9 mouse cellular contexts compared by ENCODE assay signal in genomic region chr7:28418096-28418670, GRCm38 (mm10). TPM values are rescaled to one million over a fixed set of nuclear protein-coding genes. Genes with fewer than 3 reads are reported as not detected.
DNase-seq lines count a peak whose midpoint lies in the region; ATAC-seq and TF ChIP-seq lines count a peak whose summit lies in the region.
"Had no signal": no experiment of that assay in that cellular context is flagged by ENCODE, and none has a peak within 500 bp of the region (broad histone marks: within the 10 kb centered on the region; RNA-seq: fewer than 3 reads in every experiment).

No protein-coding gene starts in this region.

- no peak overlapping the region for H3K4me3 ChIP-seq in left cerebral cortex, adult 2 months
- H3K4me3 ChIP-seq: neural tube, embryonic 12.5 days had no signal

- intact Hi-C loops in left cerebral cortex, adult 2 months (cut with DNase I) = no loop called here
- intact Hi-C loops in heart, postnatal 36 days (cut with DNase I) = no loop called here

- peak overlapping the region; percentile 36; the same call in 1 of the 2 replicates for H3K27ac ChIP-seq in left cerebral cortex, adult 2 months
- H3K27ac ChIP-seq: neural tube, embryonic 12.5 days had no signal

- no peak for DNase-seq in left cerebral cortex, adult 2 months (ENCODE audit: extremely low spot score in 1 of 2, low spot score in 2 of 2)
- DNase-seq in left cerebral cortex, adult 11 months (ENCODE audit: low spot score) = no peak
- DNase-seq in adrenal gland, postnatal 36 days = peak; percentile 44 to 61
- peak; percentile 61 to 65 for DNase-seq in heart, postnatal 36 days
- DNase-seq in skeletal muscle tissue, adult 2 months (ENCODE audit: low read depth, low spot score) = peak; percentile 87
- no peak for DNase-seq in cerebellum, postnatal 36 days

- ATAC-seq in erythroid progenitor cell, adult 5-6 weeks (replicated peaks; ENCODE audit: low FRiP score, poor library complexity, severe bottlenecking) = no peak
- ATAC-seq in megakaryocyte, adult 5-6 weeks (ENCODE audit: poor library complexity, severe bottlenecking) = no peak

- no peak for TF ChIP-seq CTCF in left cerebral cortex, adult 2 months (IDR thresholded peaks at IDR 0.05)

RNA-seq across cellular contexts. Expression of gene Gmfg, which starts 19.1 kb away (rescaled TPM):
- total RNA-seq in left cerebral cortex, adult 2 months (2021) = 1 to 10 TPM; 1.3 to 1.6 TPM
- 1 to 10 TPM; 6.7 to 8.1 TPM for total RNA-seq in adrenal gland, postnatal 36 days (2021)
- total RNA-seq in heart, postnatal 36 days (2021) = 1 to 10 TPM; 4.6 to 7.2 TPM
- 79.3 and 117 TPM in 2 replicates for total RNA-seq in erythroid progenitor cell, adult 5-6 weeks (2015; ENCODE audit: low replicate concordance)
- 55.6 and 119 TPM in 2 replicates for total RNA-seq in erythroid progenitor cell, adult 5-6 weeks (2017; ENCODE audit: low replicate concordance)
- total RNA-seq in megakaryocyte, adult 5-6 weeks (2015) = 544 and 552 TPM in 2 replicates
- 837 and 967 TPM in 2 replicates for total RNA-seq in megakaryocyte, adult 5-6 weeks (2017)

RNA-seq across cellular contexts. Expression of gene Paf1, which starts 25.4 kb away (rescaled TPM):
- total RNA-seq in left cerebral cortex, adult 2 months (2021) = 10 to 100 TPM; 65.7 to 66.8 TPM
- 10 to 100 TPM; 67.3 to 77.7 TPM for total RNA-seq in adrenal gland, postnatal 36 days (2021)
- 10 to 100 TPM; 38.8 to 48.0 TPM for total RNA-seq in heart, postnatal 36 days (2021)
- total RNA-seq in erythroid progenitor cell, adult 5-6 weeks (2015; ENCODE audit: low replicate concordance) = 21.4 and 56.6 TPM in 2 replicates
- total RNA-seq in erythroid progenitor cell, adult 5-6 weeks (2017; ENCODE audit: low replicate concordance) = 32.5 and 42.5 TPM in 2 replicates
- total RNA-seq in megakaryocyte, adult 5-6 weeks (2015) = 42.1 and 46.8 TPM in 2 replicates
- 129 and 153 TPM in 2 replicates for total RNA-seq in megakaryocyte, adult 5-6 weeks (2017)

RNA-seq across cellular contexts. Expression of gene Med29, which starts 25.7 kb away (rescaled TPM):
- 10 to 100 TPM; 18.1 to 18.8 TPM for total RNA-seq in left cerebral cortex, adult 2 months (2021)
- total RNA-seq in adrenal gland, postnatal 36 days (2021) = 10 to 100 TPM; 33.6 to 47.4 TPM
- total RNA-seq in heart, postnatal 36 days (2021) = 10 to 100 TPM; 18.2 to 20.1 TPM
- 0.84 and 13.0 TPM in 2 replicates for total RNA-seq in erythroid progenitor cell, adult 5-6 weeks (2015; ENCODE audit: low replicate concordance)
- 2.6 and 4.4 TPM in 2 replicates for total RNA-seq in erythroid progenitor cell, adult 5-6 weeks (2017; ENCODE audit: low replicate concordance)
- total RNA-seq in megakaryocyte, adult 5-6 weeks (2015) = 14.7 and 15.4 TPM in 2 replicates
- total RNA-seq in megakaryocyte, adult 5-6 weeks (2017) = 9.0 and 9.4 TPM in 2 replicates

RNA-seq across cellular contexts. Expression of gene Lrfn1, which starts 33.6 kb away (rescaled TPM):
- 100 to 1,000 TPM in 1 of 2 experiments, 10 to 100 TPM in 1; 96.7 to 105 TPM for total RNA-seq in left cerebral cortex, adult 2 months (2021)
- total RNA-seq in adrenal gland, postnatal 36 days (2021) = 10 to 100 TPM; 15.6 to 17.5 TPM
- total RNA-seq in heart, postnatal 36 days (2021) = under 1 TPM; 0.38 to 0.86 TPM
- total RNA-seq in erythroid progenitor cell, adult 5-6 weeks (2015; ENCODE audit: low replicate concordance) = 0.84 TPM in 1 of 2 replicates, not detected in the other
- not detected in 2 replicates for total RNA-seq in erythroid progenitor cell, adult 5-6 weeks (2017; ENCODE audit: low replicate concordance)
- 1.0 and 1.7 TPM in 2 replicates for total RNA-seq in megakaryocyte, adult 5-6 weeks (2015)
- total RNA-seq in megakaryocyte, adult 5-6 weeks (2017) = 0.66 and 0.98 TPM in 2 replicates

RNA-seq across cellular contexts. Expression of gene Zfp36, which starts 38.1 kb away (rescaled TPM):
- total RNA-seq in left cerebral cortex, adult 2 months (2021) = 1 to 10 TPM; 2.3 to 2.8 TPM
- total RNA-seq in adrenal gland, postnatal 36 days (2021) = 10 to 100 TPM; 19.0 to 26.1 TPM
- total RNA-seq in heart, postnatal 36 days (2021) = 10 to 100 TPM; 14.7 to 29.0 TPM
- total RNA-seq in erythroid progenitor cell, adult 5-6 weeks (2015; ENCODE audit: low replicate concordance) = 39.8 and 50.5 TPM in 2 replicates
- total RNA-seq in erythroid progenitor cell, adult 5-6 weeks (2017; ENCODE audit: low replicate concordance) = 3.9 and 6.4 TPM in 2 replicates
- total RNA-seq in megakaryocyte, adult 5-6 weeks (2015) = 350 and 368 TPM in 2 replicates
- total RNA-seq in megakaryocyte, adult 5-6 weeks (2017) = 118 and 143 TPM in 2 replicates

Comparison
In these comparisons a context has a peak if more than half of its experiments do, and no peak if none do; other contexts are left out.
1. DNase-seq: peak in adrenal gland, postnatal 36 days (2 of 2), heart, postnatal 36 days (2 of 2) and skeletal muscle tissue, adult 2 months (single experiment); none in left cerebral cortex, adult 2 months (0 of 2), left cerebral cortex, adult 11 months (single experiment) and cerebellum, postnatal 36 days (0 of 2).
2. RNA of gene Gmfg, which starts 19.1 kb away (total RNA-seq): 544 to 967 TPM in megakaryocyte, adult 5-6 weeks and 55.6 to 119 TPM in erythroid progenitor cell, adult 5-6 weeks; 6.7 to 8.1 TPM in adrenal gland, postnatal 36 days, 4.6 to 7.2 TPM in heart, postnatal 36 days and 1.3 to 1.6 TPM in left cerebral cortex, adult 2 months; every median in the first group is over 4 times any median in the second.